Comparison of ENCODE assay signal across 7 mouse cellular contexts in the genomic region with DNA sequence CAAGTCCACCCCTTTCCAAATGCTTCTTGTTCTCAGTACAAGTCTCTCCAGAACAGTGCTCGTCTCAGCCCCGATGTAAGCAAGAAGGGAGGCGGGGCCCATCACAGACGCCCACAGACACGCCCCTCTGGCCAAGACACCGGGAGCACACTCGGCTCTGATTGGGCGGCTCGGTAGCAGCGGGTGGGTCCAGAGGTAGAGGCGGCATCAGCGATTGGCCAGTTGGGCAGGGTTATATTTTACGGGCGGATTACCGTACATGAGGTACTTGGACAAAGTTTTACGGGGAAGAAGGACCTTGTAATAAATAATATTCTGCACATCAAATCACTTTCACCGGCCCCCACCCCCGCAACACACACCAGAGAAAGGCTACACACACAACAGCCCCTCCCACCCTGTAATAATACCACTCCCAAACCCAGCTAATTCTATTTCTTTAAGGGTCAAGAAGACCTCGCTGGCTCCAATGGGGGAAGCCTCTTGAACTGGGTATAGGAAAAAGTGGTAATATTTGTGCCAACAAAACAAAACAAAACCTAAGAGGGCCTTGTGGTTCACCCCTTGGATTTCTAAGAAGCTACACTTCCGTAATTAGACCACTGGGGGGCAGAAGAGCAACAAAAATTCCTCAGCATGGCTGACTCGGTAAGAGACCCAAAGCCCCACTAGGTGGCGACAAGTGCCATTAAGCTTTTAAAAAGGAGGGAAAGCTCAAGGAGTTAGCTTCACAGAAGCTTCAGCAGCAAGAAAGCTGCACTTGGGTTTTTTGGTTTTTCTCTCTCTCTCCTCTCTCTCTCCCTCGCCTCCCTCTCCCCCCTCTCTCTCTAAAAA. TPM values are rescaled to one million over a fixed set of nuclear protein-coding genes. Genes with fewer than 3 reads are reported as not detected.
A peak's percentile ranks its signal among the peaks of the same experiment; 100 is the strongest.
DNase-seq lines count a peak whose midpoint lies in the region; ATAC-seq and TF ChIP-seq lines count a peak whose summit lies in the region.

No protein-coding gene starts in this region.

- H3K4me2 ChIP-seq in intestine, embryonic 15.5 days (replicated peaks) = 0 out of 2 replicates have a peak overlapping the region, but pooled peaks have one; percentile 7

- H3K27me3 ChIP-seq in intestine, embryonic 15.5 days (replicated peaks) = no peaks in the 10 kb centered on the region
- H3K27me3 ChIP-seq in midbrain, embryonic 10.5 days (ENCODE audit: low read depth, poor library complexity, severe bottlenecking) = no peaks in the 10 kb centered on the region

- no peaks in the 10 kb centered on the region for H3K9me3 ChIP-seq in intestine, embryonic 15.5 days
- no peaks in the 10 kb centered on the region for H3K9me3 ChIP-seq in midbrain, embryonic 10.5 days (replicated peaks)

- 61% methylated on average over 23 of the region's 23 CpGs for WGBS in intestine, embryonic 15.5 days
- WGBS in midbrain, embryonic 10.5 days = 71% methylated on average over 23 of the region's 23 CpGs

- H3K9ac ChIP-seq in intestine, embryonic 15.5 days = no peak overlapping the region

- peaks cover 7% of the 10 kb centered on the region; the same call in 1 of the 2 replicates for H3K4me1 ChIP-seq in cortical plate, adult 2 months (ENCODE audit: control insufficient read depth, insufficient read depth, low read length)
- peaks cover 24% of the 10 kb centered on the region for H3K4me1 ChIP-seq in intestine, embryonic 15.5 days (replicated peaks)
- H3K4me1 ChIP-seq in midbrain, embryonic 10.5 days = peaks cover 54% of the 10 kb centered on the region

- ATAC-seq in intestine, embryonic 15.5 days = peak; percentile 46

- peak; percentile 73 to 74 for DNase-seq in adrenal gland, adult 18-20 months (ENCODE audit: low spot score in 2 of 2)
- peak; percentile 80 for DNase-seq in gastrocnemius, postnatal 14 days
- peak; percentile 81 to 92 for DNase-seq in left cerebral cortex, postnatal 25 days (ENCODE audit: low spot score in 2 of 2)
- DNase-seq in midbrain, embryonic 10.5 days (ENCODE audit: low spot score) = peak; percentile 84
- peak; percentile 71 for DNase-seq in right cerebral cortex, postnatal 25 days

- TF ChIP-seq POLR2A in cortical plate, adult 2 months (IDR thresholded peaks at IDR 0.05; ENCODE audit: extremely low read depth, insufficient read depth, low read length) = no peak

- H3K4me3 ChIP-seq in cortical plate, adult 2 months (ENCODE audit: insufficient read depth, low read length) = no peak overlapping the region
- no peak overlapping the region for H3K4me3 ChIP-seq in intestine, embryonic 15.5 days (replicated peaks)
- peak overlapping the region; percentile 69 for H3K4me3 ChIP-seq in midbrain, embryonic 10.5 days

- H3K27ac ChIP-seq in cortical plate, adult 2 months (ENCODE audit: insufficient read depth, low read length) = no peak overlapping the region
- peak overlapping the region; percentile 40; the same call in 1 of the 2 replicates for H3K27ac ChIP-seq in intestine, embryonic 15.5 days
- H3K27ac ChIP-seq in midbrain, embryonic 10.5 days (replicated peaks) = 0 out of 2 replicates have a peak overlapping the region, but pooled peaks have one; percentile 33

- H3K36me3 ChIP-seq in intestine, embryonic 15.5 days = peaks cover 49% of the 10 kb centered on the region
- H3K36me3 ChIP-seq in midbrain, embryonic 10.5 days = peaks cover 84% of the 10 kb centered on the region

- TF ChIP-seq CTCF in cortical plate, adult 2 months (IDR thresholded peaks at IDR 0.05; ENCODE audit: extremely low read depth, insufficient read depth, low read length) = peak; percentile 96

- intact Hi-C loops in gastrocnemius, postnatal 14 days (cut with DNase I; ENCODE audit: low total_unique reads) = loop anchor here (5.0 kb wide), 1 partner anchor 51 kb away; no protein-coding TSS in a partner anchor
- intact Hi-C loops in left cerebral cortex, postnatal 25 days (cut with DNase I) = loop anchor here (1.0 kb wide), 1 partner anchor 50 kb away; no protein-coding TSS in a partner anchor

RNA-seq across cellular contexts. Expression of a gene that starts 9.7 kb away (rescaled TPM):
- 1 to 10 TPM in 1 of 2 experiments, under 1 TPM in 1; 0.70 to 1.2 TPM for total RNA-seq in adrenal gland, adult 18-20 months (2021)
- polyA plus RNA-seq in cortical plate, adult 2 months (2012; rRNA removed) = 13.3 and 18.6 TPM in 2 replicates
- total RNA-seq in gastrocnemius, postnatal 14 days (2021) = under 1 TPM; 0.53 to 0.55 TPM
- 2.8 and 3.0 TPM in 2 replicates for polyA plus RNA-seq in intestine, embryonic 15.5 days (2015; fragmentation: Nextera tagmentation; extraction: Ambion mirVana)
- total RNA-seq in left cerebral cortex, postnatal 25 days (2021) = 10 to 100 TPM in 1 of 2 experiments, 1 to 10 TPM in 1; 8.0 to 11.1 TPM
- polyA plus RNA-seq in midbrain, embryonic 10.5 days (2016; fragmentation: Nextera tagmentation; extraction: Ambion mirVana) = 4.1 and 4.6 TPM in 2 replicates

RNA-seq across cellular contexts. Expression of a gene that starts 10.1 kb away (rescaled TPM):
- not detected for total RNA-seq in adrenal gland, adult 18-20 months (2021)
- not detected in 2 replicates for polyA plus RNA-seq in cortical plate, adult 2 months (2012; rRNA removed)
- total RNA-seq in gastrocnemius, postnatal 14 days (2021) = not detected
- polyA plus RNA-seq in intestine, embryonic 15.5 days (2015; fragmentation: Nextera tagmentation; extraction: Ambion mirVana) = not detected in 2 replicates
- total RNA-seq in left cerebral cortex, postnatal 25 days (2021) = not detected
- not detected in 2 replicates for polyA plus RNA-seq in midbrain, embryonic 10.5 days (2016; fragmentation: Nextera tagmentation; extraction: Ambion mirVana)

RNA-seq across cellular contexts. Expression of a gene that starts 29.6 kb away (rescaled TPM):
- total RNA-seq in adrenal gland, adult 18-20 months (2021) = not detected
- 0.17 and 0.23 TPM in 2 replicates for polyA plus RNA-seq in cortical plate, adult 2 months (2012; rRNA removed)
- not detected for total RNA-seq in gastrocnemius, postnatal 14 days (2021)
- not detected in 2 replicates for polyA plus RNA-seq in intestine, embryonic 15.5 days (2015; fragmentation: Nextera tagmentation; extraction: Ambion mirVana)
- total RNA-seq in left cerebral cortex, postnatal 25 days (2021) = under 1 TPM in 1 of 2 experiments, not detected in 1; 0.07 TPM
- polyA plus RNA-seq in midbrain, embryonic 10.5 days (2016; fragmentation: Nextera tagmentation; extraction: Ambion mirVana) = 0.06 and 0.12 TPM in 2 replicates

RNA-seq across cellular contexts. Expression of a gene that starts 33.0 kb away (rescaled TPM):
- 100 to 1,000 TPM; 273 to 381 TPM for total RNA-seq in adrenal gland, adult 18-20 months (2021)
- polyA plus RNA-seq in cortical plate, adult 2 months (2012; rRNA removed) = 181 and 197 TPM in 2 replicates
- 100 to 1,000 TPM; 196 to 203 TPM for total RNA-seq in gastrocnemius, postnatal 14 days (2021)
- 360 and 408 TPM in 2 replicates for polyA plus RNA-seq in intestine, embryonic 15.5 days (2015; fragmentation: Nextera tagmentation; extraction: Ambion mirVana)
- 100 to 1,000 TPM; 164 to 182 TPM for total RNA-seq in left cerebral cortex, postnatal 25 days (2021)
- polyA plus RNA-seq in midbrain, embryonic 10.5 days (2016; fragmentation: Nextera tagmentation; extraction: Ambion mirVana) = 470 and 478 TPM in 2 replicates

RNA-seq across cellular contexts. Expression of a gene that starts 35.2 kb away (rescaled TPM):
- total RNA-seq in adrenal gland, adult 18-20 months (2021) = 10 to 100 TPM; 43.5 to 43.7 TPM
- polyA plus RNA-seq in cortical plate, adult 2 months (2012; rRNA removed) = 35.1 and 37.9 TPM in 2 replicates
- 10 to 100 TPM; 10.1 to 11.8 TPM for total RNA-seq in gastrocnemius, postnatal 14 days (2021)
- polyA plus RNA-seq in intestine, embryonic 15.5 days (2015; fragmentation: Nextera tagmentation; extraction: Ambion mirVana) = 83.7 and 84.8 TPM in 2 replicates
- 10 to 100 TPM; 22.8 to 24.2 TPM for total RNA-seq in left cerebral cortex, postnatal 25 days (2021)
- polyA plus RNA-seq in midbrain, embryonic 10.5 days (2016; fragmentation: Nextera tagmentation; extraction: Ambion mirVana) = 106 and 111 TPM in 2 replicates

Comparison
In these comparisons a context has a peak if more than half of its experiments do, and no peak if none do; other contexts are left out.
1. RNA of a gene that starts 9.7 kb away (total RNA-seq): 8.0 to 11.1 TPM in left cerebral cortex, postnatal 25 days; 0.70 to 1.2 TPM in adrenal gland, adult 18-20 months and 0.53 to 0.55 TPM in gastrocnemius, postnatal 14 days; every median in the first group is over 4 times any median in the second.
2. Peak in every context shown above with its lines, with median percentiles within 50 percentile points of each other: DNase-seq.